Mouse (Mus musculus): ENCODE data around the gene Dlx5. TPM values are rescaled to one million over a fixed set of nuclear protein-coding genes. Genes with fewer than 3 reads are reported as not detected.
A peak's percentile ranks its signal among the peaks of the same experiment; 100 is the strongest.

The Dlx5 gene
- total RNA-seq (2021) = under 1 TPM in 1 of 2 experiments, not detected in 1; 0.53 TPM
- long read RNA-seq, experiment 1 = 0 reads
- long read RNA-seq, experiment 2 = 0 reads

GRCm38 (mm10) chr6:6881638-6882190, at the start of gene Dlx5:
Dlx5 (minus strand) TSS chr6:6882085.
- no peak for DNase-seq

- DNase-seq = no peak
These were observed 49.6 kb upstream of the Dlx5 start for GRCm38 (mm10) chr6:6931507-6931906.

GRCm38 (mm10) chr6:6930831-6931230, 48.9 kb upstream of the Dlx5 start:
- DNase-seq = peak; percentile 43 to 52

GRCm38 (mm10) chr6:6925264-6925663, 43.4 kb upstream of the Dlx5 start:
- no peak for DNase-seq

GRCm38 (mm10) chr6:6917334-6917733, 35.4 kb upstream of the Dlx5 start:
- no peak for DNase-seq

- DNase-seq = no peak
These were observed 33.6 kb upstream of the Dlx5 start for GRCm38 (mm10) chr6:6915526-6915915.

- peak; percentile 33 to 47 for DNase-seq
These were observed 33.1 kb upstream of the Dlx5 start for GRCm38 (mm10) chr6:6914849-6915525.

GRCm38 (mm10) chr6:6914304-6914703, 32.4 kb upstream of the Dlx5 start:
- DNase-seq = no peak

GRCm38 (mm10) chr6:6909586-6909985, 27.7 kb upstream of the Dlx5 start:
- peak; percentile 43 to 57 for DNase-seq

GRCm38 (mm10) chr6:6890047-6890446, 8.2 kb upstream of the Dlx5 start:
- no peak for DNase-seq

GRCm38 (mm10) chr6:6886225-6886624, 4.3 kb upstream of the Dlx5 start:
- DNase-seq = no peak

GRCm38 (mm10) chr6:6884897-6885296, 3.0 kb upstream of the Dlx5 start:
- DNase-seq = peak; percentile 51 to 60

GRCm38 (mm10) chr6:6882266-6882797, 447 bp upstream of the Dlx5 start:
- no peak for DNase-seq

GRCm38 (mm10) chr6:6881115-6881637, 709 bp downstream of the Dlx5 start:
- no peak for DNase-seq

- DNase-seq = no peak
These were observed 1.3 kb downstream of the Dlx5 start for GRCm38 (mm10) chr6:6880361-6881114.

- DNase-seq = no peak
These were observed 2.2 kb downstream of the Dlx5 start for GRCm38 (mm10) chr6:6879371-6880325.

GRCm38 (mm10) chr6:6878841-6879291, 3.0 kb downstream of the Dlx5 start:
- DNase-seq = no peak

- DNase-seq = no peak
These were observed 3.7 kb downstream of the Dlx5 start for GRCm38 (mm10) chr6:6877981-6878840.

GRCm38 (mm10) chr6:6877346-6877910, 4.5 kb downstream of the Dlx5 start:
- DNase-seq = no peak

- DNase-seq = no peak
These were observed 5.2 kb downstream of the Dlx5 start for GRCm38 (mm10) chr6:6876731-6877130.

Data from adrenal gland, postnatal 36 days (tissue).